Mouse (Mus musculus): ENCODE measurements at regions not wholly inside any gene's neighbourhood (a gene's known extent, or its start where the extent isn't known, plus 50 kb on each side); places are given as distances from the start of the nearest gene placed in this dataset.
A peak's percentile ranks its signal among the peaks of the same experiment; 100 is the strongest.

DNA sequence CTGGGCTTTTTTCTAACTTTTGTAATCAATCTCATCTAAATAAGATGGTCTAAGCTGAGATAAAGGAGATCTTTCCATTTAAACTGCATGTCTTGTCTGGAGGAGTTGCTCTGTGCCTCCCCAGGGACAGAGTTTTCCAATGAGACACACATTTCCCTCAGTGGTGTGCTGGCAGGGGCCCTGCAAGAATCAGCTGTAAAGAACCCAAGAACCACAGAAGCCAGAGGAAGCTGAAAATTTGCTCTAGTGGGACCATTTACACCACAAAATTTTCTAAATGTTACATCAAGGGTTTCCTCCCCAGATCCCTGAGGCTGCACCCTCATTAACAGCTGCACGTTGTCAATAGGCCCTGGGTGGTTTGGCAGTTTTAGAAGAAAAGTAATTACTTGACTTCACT is 301.0 kb upstream of the Ttc14 start:
- no peak for DNase-seq (ENCODE audit: low spot score in 2 of 2)

DNA sequence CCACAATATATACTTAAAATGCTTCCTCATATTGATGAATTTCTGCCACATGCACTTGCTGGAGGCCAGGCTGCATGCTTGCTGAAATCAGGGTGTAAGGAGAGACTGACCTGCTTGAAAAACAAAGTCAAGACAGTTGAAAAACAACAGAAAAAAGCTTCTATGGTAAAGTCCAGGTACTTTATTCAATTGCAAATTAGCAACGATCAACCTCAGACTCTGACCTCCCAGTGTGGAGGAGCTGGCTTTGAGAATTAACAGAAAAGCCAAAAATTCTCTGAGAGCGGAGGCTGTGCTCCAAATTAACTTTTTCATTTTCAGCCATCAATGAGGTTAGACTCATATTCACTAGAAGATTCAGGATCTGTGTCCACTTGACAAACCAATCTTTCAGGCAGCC is 291.4 kb upstream of the Ttc14 start:
- DNase-seq (ENCODE audit: low spot score in 2 of 2): no peak

DNA sequence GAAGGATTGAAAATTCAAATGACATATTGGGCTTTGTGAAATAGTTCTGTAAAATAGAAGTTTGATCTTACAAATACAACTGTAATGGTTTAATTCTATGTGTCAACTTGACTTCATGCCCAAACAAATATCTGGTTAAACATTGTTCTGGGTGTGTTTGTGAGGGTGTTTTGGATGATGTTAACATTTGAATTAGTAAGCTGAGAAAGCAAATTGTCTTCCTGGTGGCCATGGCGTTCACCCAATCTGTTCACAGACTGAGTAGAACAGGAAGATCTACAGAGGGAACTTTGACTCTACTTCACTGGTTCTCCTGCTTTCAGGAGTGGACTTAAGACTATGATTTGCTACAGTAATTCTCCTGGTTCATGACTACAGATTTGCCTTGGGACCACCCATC is 255.5 kb upstream of the Ttc14 start:
- DNase-seq (ENCODE audit: low spot score in 2 of 2): no peak

DNA sequence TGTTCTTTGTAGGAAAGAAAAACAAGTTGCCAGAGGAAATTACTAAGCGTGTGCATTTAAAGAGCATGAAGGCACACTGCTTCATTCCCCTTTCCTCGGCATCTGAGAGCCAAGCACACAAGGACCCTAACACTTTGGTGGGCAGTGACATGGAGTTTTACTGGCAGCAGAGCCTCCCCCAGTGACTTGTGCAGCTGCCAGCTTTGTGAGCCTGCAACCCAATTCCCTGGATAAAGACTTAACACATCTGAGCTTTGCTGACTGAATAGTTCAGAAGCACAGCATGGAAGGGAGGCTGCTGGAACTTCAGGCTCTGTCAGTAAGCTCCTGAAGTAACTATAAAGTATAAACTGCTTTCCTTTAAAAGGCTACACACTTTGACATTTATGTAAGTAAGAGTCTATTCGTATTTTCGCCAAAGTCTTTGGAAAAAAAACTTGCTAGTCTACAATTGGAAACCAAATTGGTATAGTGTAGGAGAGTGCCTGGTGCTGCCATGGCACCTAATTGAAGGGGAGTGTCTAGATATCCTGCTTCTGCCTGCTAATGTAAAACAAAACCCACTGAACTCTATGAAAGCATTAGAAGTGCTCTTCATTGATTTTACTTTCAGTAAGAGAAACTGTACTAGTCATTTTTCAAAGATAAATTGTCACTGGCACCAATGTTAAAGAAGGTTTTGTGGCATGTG is 236.8 kb upstream of the Ttc14 start:
- no peak for DNase-seq (ENCODE audit: low spot score in 2 of 2)

DNA sequence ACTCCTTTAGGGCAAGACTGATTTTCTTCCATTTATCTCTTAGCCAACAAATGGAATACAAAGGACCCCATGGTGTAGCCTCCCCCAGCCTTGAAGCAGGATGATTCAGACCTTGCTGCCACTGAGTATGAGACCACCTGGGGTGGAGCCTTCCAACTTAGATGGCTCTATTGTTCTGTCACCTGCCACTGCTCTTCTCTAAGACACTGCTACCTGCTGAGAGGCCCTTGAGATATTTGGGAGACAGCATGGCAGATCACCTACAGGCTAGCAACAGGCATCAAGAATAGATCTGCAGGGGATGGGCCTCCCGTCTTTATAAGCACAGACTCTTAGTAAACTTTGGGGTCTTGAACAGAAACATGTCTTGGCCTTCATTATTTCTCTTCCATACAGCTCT is 219.0 kb upstream of the Ttc14 start:
- no peak for DNase-seq (ENCODE audit: low spot score in 2 of 2)

DNA sequence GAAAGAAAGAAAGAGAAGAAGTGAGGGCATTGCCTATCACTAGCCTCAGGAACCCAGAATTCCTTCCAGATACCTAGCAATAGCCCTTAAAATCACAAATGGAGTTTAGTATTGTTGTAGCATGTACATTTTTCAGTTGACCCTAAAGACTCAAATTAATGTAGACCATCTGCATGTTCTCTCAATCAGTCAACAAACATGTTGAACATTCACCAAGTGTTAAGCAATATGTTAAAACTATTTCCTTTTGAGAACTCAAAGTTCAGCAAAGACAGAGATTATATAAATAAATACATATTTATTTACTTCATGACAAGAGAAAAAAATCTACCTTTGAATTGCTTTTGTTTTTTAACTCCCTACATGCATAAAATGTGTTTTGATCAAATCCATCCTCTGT is 185.4 kb upstream of the Ttc14 start:
- no peak for DNase-seq (ENCODE audit: low spot score in 2 of 2)

DNA sequence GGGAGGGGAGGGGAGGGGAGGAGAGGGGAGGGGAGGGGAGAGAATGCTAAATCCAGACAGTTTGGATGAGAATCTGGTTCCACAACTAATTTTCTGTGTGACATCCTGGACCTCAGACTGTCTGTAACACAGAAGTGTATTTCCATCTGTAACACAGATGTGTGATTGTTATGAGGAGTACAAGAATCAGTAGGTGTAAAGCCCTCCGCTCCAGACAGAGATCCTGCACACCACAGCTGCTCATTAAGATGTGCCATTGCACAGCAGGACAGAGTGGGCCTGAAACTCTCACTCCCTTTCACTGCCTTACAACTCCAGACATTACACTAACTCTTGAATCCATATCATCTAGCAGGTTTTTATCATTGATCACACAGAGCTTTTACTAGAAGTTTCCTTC is 182.8 kb upstream of the Ttc14 start:
- no peak for DNase-seq (ENCODE audit: low spot score in 2 of 2)

DNA sequence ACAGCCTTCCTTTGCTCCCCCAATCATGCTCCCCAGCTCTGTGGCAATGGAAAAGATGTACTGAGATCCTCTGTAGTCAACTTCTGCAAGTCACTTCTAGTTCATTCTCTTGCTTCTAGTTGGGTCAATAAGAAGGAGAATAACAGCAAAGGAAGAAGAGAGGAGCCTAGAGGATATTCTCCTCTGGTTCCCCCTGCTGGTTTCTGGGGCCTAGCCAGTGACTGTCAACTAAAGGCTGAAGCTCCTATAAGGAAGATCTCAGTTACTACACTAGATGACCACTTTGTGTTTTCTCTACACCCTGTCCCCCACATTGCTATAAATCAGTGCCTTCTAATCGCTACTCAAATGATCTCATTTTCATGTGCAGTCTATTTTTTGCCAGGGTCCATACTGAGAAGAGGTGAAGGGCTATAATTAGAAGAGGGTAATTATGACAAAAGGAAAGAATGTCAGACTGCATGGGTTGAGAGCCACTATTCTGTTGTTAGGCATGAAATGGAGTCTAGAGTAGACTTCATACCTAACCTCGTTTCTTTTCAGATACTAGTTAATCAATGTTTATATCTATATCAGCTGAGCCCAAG is 166.6 kb upstream of the Ttc14 start:
- DNase-seq (ENCODE audit: low spot score in 2 of 2): no peak

DNA sequence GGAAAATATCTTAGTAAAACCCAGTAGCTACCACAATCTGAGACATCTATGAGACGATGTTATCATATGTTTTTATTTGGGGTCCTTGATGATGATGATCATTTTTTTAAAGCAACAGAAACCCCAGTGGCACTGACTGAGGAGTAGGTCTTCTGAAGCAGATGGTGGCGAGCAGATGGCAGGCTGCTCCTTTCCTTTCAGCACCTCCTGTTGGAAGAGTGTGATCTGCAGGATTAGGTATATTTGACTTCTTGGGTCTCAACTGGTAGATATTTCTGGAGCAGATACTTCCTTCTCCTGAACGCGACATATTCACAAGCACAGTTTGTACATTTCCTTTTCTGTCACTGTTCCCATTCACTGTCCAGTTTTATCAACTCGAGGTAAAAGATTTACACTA is 141.0 kb upstream of the Ttc14 start:
- DNase-seq (ENCODE audit: low spot score in 2 of 2): peak; percentile 5 to 9
